In the genomic region with DNA sequence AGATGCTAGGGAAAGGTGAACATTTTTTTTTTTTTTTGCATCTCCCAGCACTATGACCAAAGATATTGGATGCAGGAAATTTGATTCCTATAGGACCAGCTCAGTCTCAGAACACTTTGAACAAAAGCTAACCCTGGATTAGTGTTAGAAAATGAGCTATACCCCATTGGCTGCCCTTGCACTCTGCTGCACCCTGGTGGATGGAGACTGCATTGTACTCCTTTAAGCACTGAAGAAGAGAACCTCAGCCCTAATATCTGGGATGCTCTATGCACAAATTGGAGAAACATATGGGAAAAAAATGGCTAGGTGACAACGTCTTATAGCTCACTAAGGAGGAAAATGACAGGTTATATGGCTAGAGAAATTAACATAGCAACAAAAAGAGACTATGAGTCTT, we compare ENCODE assay signal across 8 mouse cellular contexts.
DNase-seq lines count a peak whose midpoint lies in the region; ATAC-seq lines count a peak whose summit lies in the region.

No protein-coding gene starts in this region.

- peak; percentile 5 for DNase-seq in gastrocnemius, adult 18-20 months (ENCODE audit: low spot score)
- DNase-seq in gastrocnemius, postnatal 25 days, result no peak
- peak; percentile 7 for DNase-seq in ovary, postnatal 14 days (ENCODE audit: low spot score)
- DNase-seq in ovary, postnatal 10 days (ENCODE audit: low spot score), result no peak
- peak; percentile 60 for DNase-seq in embryo, embryonic 10 days (ENCODE audit: low spot score)
- no peak for DNase-seq in layer of hippocampus, adult 9-10 months (ENCODE audit: low spot score)
- DNase-seq in left cerebral cortex, adult 8-10 months (ENCODE audit: low spot score in 2 of 2), result no peak

- ATAC-seq in megakaryocyte-erythroid progenitor cell, adult 5-6 weeks (replicated peaks; ENCODE audit: low FRiP score, low TSS enrichment, poor library complexity, severe bottlenecking), result peak; percentile 94

Comparison
In these comparisons a context has a peak if more than half of its experiments do, and no peak if none do; other contexts are left out.
1. DNase-seq: peak in gastrocnemius, adult 18-20 months (single experiment), ovary, postnatal 14 days (single experiment) and embryo, embryonic 10 days (single experiment); none in gastrocnemius, postnatal 25 days (single experiment), ovary, postnatal 10 days (single experiment), layer of hippocampus, adult 9-10 months (single experiment) and left cerebral cortex, adult 8-10 months (0 of 2).